Mouse (Mus musculus): ENCODE measurements at regions not wholly inside any gene's neighbourhood (a gene's known extent, or its start where the extent isn't known, plus 50 kb on each side); places are given as distances from the start of the nearest gene placed in this dataset.

- TF ChIP-seq ZNF384 (IDR thresholded peaks at IDR 0.05; ENCODE audit: low read depth, low read length) (no peak), ZC3H11A (IDR thresholded peaks at IDR 0.05; ENCODE audit: borderline replicate concordance, low read depth, low read length) (no peak), HCFC1 (IDR thresholded peaks at IDR 0.05; ENCODE audit: borderline replicate concordance, insufficient read depth, low read length) (no peak), CHD2 (IDR thresholded peaks at IDR 0.05; ENCODE audit: low read depth, low read length) (no peak)
Observed at GRCm38 (mm10) chr8:93653913-93654705, 118.5 kb upstream of the Ces5a start.

Data from ES-E14 (cell line).